Mouse (Mus musculus): ENCODE data around the gene Pdcd5.

The Pdcd5 gene

GRCm38 (mm10) chr7:35647101-35647698, at the start of gene Pdcd5:
TSS of gene Pdcd5 (minus strand) at chr7:35647521.
- DNase-seq (ENCODE audit: low spot score in 2 of 2), result peak; percentile 96 to 97

- no peak for DNase-seq (ENCODE audit: low spot score in 2 of 2)
These were observed 45.3 kb upstream of the Pdcd5 start for GRCm38 (mm10) chr7:35692641-35693040.

DNA sequence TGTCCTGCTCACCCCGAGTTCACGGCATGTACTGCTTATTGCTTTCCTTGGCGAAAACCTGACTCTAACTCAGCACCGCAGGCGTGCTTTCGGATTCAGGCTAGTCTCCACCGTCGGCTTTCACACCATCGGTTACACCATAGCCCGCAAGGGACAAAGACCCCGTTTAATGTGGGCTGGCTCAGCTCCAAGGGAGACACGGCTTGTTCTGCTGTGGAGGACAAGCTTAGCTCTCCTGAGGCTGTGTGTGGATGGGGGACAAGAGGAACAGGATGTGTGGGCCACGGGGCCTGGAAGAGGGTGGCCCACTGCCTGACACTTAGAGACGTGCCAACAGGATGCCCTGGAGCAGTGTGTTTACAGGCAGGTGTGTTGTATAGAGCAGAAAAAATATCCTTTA, 44.8 kb upstream of the Pdcd5 start:
- no peak for DNase-seq (ENCODE audit: low spot score in 2 of 2)

- DNase-seq (ENCODE audit: low spot score in 2 of 2), result no peak
These were observed 41.5 kb upstream of the Pdcd5 start for GRCm38 (mm10) chr7:35688781-35689349.

GRCm38 (mm10) chr7:35688276-35688675, 41.0 kb upstream of the Pdcd5 start:
- DNase-seq (ENCODE audit: low spot score in 2 of 2), result no peak

DNA sequence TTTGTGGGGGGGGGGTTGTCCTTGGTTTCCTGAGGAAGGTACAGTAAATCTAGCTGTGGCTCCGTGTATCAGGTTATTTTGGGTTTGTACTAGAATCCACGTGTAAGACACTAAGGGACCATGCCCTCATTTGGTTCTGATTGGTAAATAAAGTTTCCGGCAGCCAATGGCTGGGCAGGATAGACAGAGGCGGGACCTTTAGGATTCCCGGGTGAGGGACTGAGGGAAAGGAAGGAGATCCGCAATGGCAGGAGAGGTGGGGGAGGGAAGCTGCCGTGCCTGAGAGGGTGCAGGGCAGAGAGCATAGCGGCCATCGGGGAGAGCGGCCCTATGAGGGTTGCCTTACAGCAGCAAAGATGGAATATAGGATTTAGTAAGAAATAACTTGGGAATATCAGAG, 39.9 kb upstream of the Pdcd5 start:
- no peak for DNase-seq (ENCODE audit: low spot score in 2 of 2)

DNA sequence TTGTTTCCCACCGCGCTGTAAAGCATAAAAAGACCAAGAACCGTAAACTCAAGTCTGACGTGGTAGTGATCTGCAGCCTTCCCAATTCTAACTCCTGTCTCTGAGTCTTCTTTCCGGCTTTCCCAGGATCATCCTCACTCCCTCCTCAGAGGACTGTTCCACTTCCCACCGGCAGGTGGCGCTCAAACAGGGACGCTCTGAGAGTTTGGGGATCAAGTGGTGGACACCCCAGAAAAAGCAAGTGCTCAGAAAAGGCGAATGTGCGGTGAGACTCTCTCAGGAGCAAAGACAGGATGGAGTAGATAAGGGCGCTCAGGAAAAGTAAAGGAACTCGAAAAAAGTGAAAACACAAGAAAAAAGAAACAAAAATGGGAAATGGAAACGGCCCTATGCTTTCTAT, 39.4 kb upstream of the Pdcd5 start:
- peak; percentile 33 to 43 for DNase-seq (ENCODE audit: low spot score in 2 of 2)

- no peak for DNase-seq (ENCODE audit: low spot score in 2 of 2)
These were observed 38.9 kb upstream of the Pdcd5 start for GRCm38 (mm10) chr7:35686216-35686615.

DNA sequence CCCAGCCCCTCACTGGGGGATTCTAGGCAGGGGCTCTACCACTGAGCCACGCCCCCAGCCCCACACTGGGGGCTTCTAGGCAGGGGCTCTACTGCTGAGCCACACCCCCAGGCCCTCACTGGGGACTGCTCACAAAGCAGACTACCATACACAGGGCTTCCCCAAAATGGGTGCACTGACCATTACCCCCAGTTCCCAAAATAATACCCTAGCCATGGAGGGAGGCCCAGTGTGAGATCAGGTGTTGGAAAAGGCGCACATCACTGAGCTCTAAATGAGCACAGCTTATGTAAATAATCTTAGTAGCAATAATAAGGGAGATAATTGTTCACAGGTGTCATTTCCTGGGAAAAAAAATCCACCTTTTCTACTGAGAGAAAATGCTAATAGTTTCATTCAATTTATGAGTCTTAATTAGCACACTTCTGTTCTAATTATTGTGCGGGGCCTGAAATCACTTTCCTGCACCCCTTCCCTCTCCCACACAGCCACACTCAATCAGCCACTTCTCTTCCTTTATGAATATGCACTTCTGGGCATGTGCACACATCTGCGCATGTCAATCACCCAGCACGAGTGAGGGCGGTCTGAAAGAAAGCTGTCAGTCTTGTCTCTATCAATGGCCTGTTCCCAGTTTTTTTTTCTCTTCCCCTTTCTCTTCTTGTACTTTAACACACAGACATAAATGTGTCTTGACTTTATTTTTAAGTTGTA, 36.2 kb upstream of the Pdcd5 start:
- no peak for DNase-seq (ENCODE audit: low spot score in 2 of 2)

DNA sequence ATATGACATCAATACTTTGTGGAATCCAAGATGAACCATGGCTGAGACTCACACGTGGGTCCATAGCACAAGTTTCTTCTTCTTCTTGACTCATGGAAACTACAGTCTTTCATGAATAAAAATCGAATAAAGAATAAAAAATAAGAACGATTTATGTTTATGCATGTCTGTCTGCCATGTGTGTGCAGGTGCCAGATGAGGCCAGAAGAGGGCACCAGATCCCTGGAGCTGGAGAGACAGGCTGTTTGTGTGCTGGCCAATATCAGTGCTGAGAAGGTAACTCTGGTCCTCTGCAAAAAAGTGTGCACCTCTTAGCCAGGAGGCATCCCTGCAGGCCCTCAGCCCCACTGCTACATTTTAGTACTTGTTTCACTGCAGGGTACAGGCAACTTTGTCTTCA, 34.2 kb upstream of the Pdcd5 start:
- no peak for DNase-seq (ENCODE audit: low spot score in 2 of 2)

GRCm38 (mm10) chr7:35678976-35679375, 31.7 kb upstream of the Pdcd5 start:
- no peak for DNase-seq (ENCODE audit: low spot score in 2 of 2)

GRCm38 (mm10) chr7:35668066-35669041, 21.0 kb upstream of the Pdcd5 start:
- DNase-seq (ENCODE audit: low spot score in 2 of 2), result no peak

GRCm38 (mm10) chr7:35663790-35664376, 16.6 kb upstream of the Pdcd5 start:
- no peak for DNase-seq (ENCODE audit: low spot score in 2 of 2)

DNA sequence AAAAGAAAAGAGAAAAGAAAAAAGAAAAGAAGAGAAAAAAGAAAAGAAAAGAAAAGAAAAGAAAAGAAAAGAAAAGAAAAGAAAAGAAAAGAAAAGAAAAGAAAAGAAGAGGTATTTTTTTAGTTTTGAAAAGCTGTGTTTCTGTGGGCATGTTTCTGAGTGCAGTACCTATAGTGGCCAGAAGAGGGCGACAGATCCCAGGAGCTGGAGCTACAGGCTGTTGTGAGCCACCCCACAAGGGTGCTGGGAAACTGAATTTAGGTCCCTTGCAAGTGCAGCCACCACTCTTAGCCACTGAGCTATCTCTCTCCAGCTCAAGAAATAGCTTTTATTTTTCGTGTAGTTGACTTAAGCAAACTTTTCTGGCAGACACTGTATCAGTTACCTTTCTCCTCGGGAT, 11.9 kb upstream of the Pdcd5 start:
- peak in 1 of 2 experiments; percentile 7 for DNase-seq (ENCODE audit: low spot score in 2 of 2)

DNA sequence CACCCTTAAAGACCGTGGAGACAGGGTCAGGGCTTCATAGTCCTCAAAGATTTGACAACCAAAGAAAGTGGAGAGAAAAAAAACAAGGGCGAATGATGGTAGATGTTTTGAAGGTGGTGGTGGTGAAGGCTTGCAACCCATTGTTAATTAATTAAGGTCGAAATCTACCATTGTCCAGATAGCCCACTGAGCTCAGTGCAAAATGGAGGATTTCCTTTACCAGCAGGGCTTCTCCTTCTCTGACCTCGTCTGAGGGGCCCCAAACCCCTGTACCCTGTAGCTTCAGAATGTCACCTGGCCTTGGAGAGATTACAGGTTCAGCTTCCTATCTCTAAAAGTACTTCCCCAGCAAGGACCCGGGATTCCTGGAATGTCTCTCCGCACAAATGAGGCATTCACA, 10.5 kb upstream of the Pdcd5 start:
- DNase-seq (ENCODE audit: low spot score in 2 of 2), result no peak

DNA sequence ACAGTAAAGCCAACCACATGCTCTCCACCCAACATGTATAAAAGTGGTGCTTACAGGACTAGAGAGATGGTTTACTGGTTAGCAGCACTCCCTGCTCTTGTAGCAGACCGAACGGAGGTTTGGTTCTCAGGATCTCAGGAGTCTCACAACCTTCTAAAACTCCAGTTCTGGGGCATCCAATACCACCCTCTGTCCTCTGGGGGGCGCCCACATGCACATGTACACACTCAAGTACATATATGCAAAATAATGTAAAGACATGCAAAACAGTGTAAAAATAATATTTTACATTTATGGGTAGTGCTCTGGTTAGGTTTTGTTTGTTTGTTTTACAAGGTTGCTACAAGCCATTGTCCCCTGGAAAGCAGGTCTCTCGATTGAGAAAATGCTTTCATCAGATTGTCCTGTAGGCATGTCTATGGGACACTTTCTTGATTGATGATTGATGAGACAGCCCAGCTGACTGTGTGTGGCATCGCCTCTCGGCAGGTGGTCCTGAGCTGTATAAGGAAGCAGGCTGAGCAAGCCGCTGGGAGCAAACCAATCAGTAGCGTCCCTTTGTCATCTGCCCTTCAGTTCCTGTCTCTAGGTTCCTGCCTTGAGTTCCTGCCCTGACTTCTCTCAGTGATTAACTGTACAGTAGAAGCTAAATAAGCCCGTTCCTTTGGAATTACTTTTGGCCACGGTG, 4.4 kb upstream of the Pdcd5 start:
- no peak for DNase-seq (ENCODE audit: low spot score in 2 of 2)

DNA sequence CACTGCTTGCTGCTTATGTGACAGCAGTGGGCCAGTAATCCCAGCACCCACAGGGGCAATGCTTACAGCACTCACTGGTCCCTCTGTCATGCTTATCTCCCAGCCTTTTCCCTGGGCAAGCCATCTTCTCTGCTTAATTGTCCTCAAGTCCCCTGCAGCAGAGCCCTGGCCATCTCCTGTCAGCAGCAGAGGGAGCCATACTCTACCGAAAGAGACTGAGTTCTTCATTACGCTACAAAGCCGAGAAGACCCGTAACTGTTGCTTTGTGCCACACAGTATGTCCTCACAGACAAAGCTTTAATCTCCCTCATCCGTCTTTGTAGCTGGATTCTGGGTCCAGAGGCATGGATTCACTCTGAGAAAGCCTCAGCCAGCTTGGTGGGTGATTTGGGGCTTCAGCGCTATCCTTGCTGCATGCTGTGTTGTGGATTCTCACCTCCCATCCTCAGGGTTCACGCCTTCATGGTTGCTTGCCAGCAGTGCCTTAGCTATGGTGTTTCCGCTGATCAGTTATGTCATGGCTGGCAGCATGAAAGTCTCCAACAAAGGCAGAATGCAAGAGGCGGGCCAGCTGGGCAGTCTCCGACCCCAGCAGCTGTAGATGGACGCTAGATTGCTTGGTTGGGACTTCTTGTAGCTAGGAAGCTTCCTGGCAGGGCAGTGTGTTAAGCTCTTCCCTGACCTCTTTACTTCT, 3.5 kb upstream of the Pdcd5 start:
- DNase-seq (ENCODE audit: low spot score in 2 of 2), result no peak

DNA sequence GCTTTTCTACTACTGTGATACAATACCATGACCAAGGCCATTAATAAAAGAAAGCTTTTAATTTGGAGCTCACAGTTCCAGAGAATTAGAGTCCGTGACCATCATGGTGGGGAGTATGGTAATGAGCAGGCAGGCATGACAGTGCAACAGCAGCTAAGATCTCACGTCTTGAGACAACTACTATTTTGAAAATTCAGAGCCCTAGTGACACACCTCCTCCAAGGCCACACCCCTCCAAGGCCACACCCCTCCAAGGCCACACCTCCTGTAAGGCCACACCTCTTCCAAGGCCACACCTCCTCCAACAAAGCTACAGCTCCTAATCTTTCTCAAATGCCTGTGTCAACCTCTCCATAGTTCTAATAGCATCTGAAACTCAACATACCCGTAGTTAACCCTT, 1.8 kb upstream of the Pdcd5 start:
- DNase-seq (ENCODE audit: low spot score in 2 of 2), result peak in 1 of 2 experiments; percentile 31

- DNase-seq (ENCODE audit: low spot score in 2 of 2), result no peak
These were observed 1.1 kb upstream of the Pdcd5 start for GRCm38 (mm10) chr7:35648239-35649069.
